Mouse (Mus musculus) Muller cell, postnatal 12 days (primary cell): ENCODE measurements at regions not wholly inside any gene's neighbourhood (a gene's known extent, or its start where the extent isn't known, plus 50 kb on each side); places are given as distances from the start of the nearest gene placed in this dataset.

Experiments used
- DNase-seq: peaks from one replicate; pipeline ENCODE4 v3.0.0-alpha.2; 2015; ENCODE audit errors: inconsistent ontology term

- DNase-seq: no peak
These were observed 100.2 kb upstream of the Ccnd2 start for GRCm38 (mm10) chr6:127252000-127252721.

DNA sequence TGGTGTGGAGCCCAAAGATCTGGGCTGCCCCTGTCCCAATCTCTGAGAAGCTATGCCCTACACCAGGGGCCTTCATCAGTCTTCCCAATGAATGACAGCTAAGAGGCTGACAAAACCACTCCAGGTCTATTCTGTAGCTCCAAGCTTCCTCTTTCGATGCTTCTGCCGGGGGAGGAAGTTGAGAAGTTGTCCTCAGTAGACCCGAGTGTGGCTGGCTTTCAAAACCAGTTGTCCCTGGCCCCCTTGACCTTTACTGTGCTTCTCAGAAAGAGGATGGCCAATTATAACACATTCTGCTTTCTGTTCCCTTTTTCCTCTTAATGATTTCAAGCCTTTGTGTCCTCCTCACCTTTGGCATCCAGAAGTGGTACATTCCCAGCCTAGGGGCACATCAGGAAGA is 101.9 kb upstream of the Ccnd2 start:
- no peak for DNase-seq

DNA sequence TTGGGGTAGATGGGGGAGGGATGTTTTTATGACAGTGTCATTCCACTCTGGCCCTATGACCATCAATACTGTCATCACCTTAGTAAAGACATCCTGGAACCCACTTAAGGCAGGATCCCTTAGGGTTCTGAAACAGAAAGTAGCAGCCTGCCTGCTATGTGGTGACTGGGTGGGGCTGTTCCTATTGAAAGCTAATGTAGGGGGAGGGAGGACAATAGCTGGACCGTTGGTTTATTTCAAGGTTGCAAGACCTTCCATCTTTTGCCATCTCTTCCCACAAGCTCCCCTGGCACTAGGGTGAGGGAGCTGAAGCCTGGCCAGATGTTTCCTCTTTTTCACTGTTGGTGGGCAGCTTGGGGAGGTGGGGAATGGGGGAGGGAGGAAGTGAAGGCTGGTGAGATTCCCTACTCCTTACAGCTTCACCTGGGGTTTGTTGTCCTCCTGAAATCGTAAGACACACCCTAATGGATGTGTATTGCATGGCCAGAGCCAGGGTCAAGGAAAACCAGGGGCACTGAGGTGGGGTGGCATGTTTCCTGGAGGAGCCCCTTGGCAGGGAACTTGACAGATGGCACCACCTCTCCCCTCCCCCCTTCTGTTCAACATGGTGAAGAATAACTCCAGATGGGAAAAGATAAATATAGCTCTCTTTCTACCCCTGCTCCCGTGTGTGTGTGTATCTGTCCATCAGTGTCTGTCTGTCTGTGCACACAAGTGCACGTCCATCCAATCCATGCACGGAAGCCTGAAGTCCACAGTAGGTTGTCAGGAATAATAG is 112.1 kb upstream of the Ccnd2 start:
- no peak for DNase-seq

DNA sequence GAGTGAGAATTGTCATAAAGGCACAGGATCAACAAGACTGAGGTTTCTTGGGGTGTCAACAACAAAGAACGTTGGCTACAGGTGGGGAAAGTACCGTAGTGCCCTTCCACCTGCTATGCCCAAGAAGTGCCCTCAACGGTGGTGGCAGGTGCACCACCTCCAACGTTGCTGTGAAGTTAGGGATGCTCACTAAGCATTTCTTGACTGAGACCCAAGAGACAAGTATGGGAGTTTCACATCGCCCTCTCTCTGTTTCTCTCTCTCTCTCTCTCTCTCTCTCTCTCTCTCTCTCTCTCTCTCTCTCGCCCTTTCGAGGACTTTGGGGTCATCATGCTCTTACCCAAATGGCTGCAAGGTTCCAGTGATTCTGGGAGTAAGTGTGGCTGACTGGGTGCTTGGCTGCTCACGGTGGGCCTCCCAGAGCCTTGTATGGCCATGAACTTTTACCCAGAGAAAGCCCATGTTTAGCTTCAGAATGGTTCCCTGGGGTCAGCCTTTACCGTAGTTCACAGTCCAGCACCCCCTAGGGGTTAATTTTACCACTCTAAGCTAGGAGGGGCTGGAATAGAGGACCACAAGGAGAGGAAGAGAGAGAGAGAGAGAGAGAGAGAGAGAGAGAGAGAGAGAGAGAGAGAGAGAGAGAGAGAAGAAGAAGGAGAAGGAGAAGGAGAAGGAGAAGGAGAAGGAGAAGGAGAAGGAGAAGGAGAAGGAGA is 113.2 kb upstream of the Ccnd2 start:
- DNase-seq: no peak

GRCm38 (mm10) chr6:127265901-127266812 is 114.2 kb upstream of the Ccnd2 start:
- DNase-seq: peak; percentile 91

DNA sequence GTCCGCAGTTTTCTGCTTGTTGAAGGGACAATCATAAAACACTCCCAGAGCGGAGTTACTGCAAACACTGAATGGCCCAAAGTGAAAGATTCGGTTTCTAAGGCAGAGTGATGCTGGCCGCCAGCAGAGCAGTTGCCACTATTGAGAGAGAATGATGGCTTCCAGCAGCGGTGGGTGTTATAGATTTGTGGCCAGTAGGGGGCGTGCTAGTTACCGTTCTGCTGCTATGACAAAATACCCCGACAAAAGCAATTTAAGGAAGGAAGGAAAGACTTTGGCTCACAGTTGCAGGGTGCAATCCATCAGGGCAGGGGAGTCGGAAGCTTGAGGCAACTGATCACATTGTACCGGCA is 114.8 kb upstream of the Ccnd2 start:
- no peak for DNase-seq

DNA sequence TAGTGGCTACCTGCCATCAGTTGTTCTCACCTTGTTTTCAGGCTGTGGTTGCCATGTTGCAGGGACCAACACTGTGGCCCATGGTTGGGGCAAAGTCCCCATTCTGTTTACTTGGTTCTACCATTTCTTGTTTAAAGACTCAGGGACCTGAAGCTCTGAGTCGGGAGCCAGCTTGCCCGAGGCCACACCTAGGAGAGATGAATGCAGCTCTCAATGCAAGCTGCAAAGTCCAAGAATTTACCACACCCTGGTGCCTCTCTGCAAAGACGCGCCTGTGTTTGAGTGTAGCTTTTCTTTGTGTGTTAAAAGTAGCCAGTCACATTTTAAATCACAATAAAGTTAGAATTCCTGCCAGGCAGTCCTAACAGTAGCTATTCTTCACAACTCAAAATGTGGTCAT is 117.0 kb upstream of the Ccnd2 start:
- DNase-seq: no peak

DNA sequence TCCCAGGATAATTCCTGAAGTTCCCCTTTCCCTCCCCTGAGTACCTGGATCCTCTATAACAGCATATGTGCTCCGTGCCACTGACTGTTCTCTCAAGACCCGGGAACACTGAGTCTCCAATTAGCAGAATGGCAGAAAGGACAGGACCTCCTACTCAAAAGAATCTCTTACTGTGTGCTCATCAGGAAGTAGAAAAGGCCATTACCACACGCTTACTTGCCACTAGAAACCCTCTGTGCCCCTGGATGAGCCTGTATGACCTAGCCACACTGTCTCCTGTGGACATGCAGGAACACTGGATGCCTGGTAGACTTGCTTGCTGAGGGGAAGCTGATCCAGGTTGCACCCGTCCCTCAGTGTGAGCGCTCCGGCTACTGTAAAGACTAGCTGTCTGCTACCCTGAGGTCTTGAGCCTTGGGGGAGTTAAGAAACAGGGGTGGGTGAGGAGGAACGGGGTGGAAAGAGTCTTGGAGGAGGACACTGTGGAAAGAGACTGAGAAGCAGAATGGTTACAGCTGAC is 117.6 kb upstream of the Ccnd2 start:
- DNase-seq: no peak

GRCm38 (mm10) chr6:127270774-127271173 is 118.8 kb upstream of the Ccnd2 start:
- no peak for DNase-seq

- DNase-seq: no peak
These were observed 119.4 kb upstream of the Ccnd2 start for GRCm38 (mm10) chr6:127271418-127271817.

GRCm38 (mm10) chr6:127272630-127273029 is 120.6 kb upstream of the Ccnd2 start:
- DNase-seq: no peak

DNA sequence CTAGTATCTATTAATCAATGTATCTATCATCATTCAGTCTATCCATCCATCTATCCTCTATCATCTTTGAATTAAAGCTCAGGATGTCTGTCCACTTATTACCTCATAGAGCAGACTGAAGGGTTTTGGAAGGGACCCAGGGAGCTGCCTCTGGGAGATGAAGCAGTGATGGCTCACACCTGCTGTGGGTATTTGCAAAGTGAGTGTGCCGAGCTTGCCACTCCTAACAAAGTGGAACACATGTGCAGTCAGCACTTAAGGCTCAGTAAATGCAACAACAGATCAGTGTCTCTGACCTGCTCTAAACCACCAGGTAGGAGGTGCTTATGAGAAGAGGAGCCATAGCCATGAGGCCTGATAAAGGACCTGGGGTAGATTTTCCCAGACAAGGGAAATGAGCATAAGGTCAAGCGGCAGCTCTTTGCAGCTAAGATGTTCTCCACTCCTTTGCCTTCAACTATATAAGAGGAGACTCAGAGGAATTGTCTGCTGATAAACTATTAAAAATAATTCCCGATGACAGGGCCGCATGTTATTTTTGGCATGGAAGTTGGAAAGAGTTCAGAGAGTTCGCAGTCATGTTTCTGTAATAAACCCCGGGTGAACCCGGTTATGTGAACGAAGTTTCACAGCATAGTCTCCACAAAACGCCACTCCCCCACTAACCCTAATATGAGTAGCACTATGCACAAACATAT is 122.9 kb upstream of the Ccnd2 start:
- no peak for DNase-seq

DNA sequence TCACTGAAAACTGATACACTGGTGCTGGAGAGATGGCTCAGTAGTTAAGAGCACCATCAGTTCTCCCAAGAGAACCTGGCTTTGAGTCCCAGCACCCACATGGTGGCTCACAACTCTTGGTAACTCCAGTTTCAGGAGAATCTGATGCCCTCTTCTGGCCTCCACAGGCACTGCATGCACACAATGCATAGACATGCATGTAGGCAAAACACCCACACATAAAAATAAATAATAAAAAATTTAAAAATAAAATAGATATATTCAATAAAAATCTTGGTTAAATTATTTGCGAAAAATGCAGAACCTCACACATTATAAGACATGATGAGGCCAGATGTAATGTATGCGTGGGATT is 123.4 kb upstream of the Ccnd2 start:
- no peak for DNase-seq

- DNase-seq: no peak
These were observed 124.4 kb upstream of the Ccnd2 start for GRCm38 (mm10) chr6:127276362-127276761.

- no peak for DNase-seq
These were observed 126.4 kb upstream of the Ccnd2 start for GRCm38 (mm10) chr6:127278402-127278801.

GRCm38 (mm10) chr6:127284226-127284625 is 132.2 kb upstream of the Ccnd2 start:
- DNase-seq: no peak

DNA sequence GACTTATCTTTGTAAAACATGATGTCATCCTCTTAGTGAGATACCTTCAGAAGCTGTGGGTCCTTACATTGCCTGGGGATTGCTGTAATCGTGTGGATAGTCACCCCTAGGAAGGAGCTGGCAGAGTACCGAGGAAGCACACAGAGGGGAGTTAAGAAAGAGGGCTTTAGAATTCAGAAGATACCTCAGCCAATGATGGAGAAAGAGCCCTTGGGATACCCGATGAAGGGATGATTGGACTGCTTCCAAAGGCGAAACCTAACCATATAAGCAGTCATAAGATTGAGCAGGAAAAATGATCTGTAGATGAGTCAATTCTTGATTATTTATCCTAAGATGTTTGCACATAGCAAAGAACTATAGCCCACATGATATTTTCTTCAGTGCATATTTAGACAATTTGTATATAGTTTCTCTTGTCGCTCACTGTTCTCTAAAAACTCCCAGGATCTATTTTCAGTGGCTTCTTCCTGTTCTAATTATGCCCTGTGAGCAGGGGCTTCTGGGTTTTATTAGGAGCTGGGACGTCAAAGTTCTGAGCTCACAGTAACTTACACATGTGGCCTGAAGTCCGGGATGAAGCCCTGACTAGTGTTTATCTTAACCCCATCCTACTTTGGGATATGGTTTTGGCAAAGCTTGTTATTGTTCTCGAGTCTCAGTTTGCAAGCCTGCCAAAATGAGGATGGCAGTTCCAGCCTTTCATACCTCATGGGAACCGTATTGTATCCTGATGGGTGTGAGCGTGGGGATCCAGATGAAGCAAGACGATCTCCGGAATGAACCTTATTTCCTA is 134.9 kb upstream of the Ccnd2 start:
- no peak for DNase-seq

GRCm38 (mm10) chr6:127288946-127289345 is 137.0 kb upstream of the Ccnd2 start:
- no peak for DNase-seq

GRCm38 (mm10) chr6:127291937-127292336 is 139.9 kb upstream of the Ccnd2 start:
- DNase-seq: no peak

DNA sequence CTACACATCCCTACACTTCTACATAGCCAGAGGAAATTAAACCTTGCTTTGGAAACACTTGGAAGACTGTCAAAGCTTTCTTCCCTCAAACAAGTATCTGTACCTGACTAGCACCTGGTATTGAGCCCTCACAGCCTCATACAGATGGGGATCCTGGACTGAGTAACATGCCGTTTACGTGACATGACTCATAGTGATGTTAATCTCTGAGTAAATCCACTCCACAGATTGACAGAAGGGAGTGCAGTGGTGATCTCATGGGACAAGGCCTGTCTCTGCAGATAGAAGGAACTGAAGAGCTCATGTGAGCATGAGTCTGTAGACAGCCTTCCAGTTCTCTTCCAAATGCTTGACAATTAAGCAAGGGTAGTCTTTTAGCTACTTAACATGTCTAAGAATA is 141.8 kb upstream of the Ccnd2 start:
- DNase-seq: no peak
